Mouse (Mus musculus) liver, embryonic 16.5 days (tissue): ENCODE measurements around the gene Sord. TPM values are rescaled to one million over a fixed set of nuclear protein-coding genes. Genes with fewer than 3 reads are reported as not detected.

ENCODE experiments used
- polyA plus RNA-seq: library from polyadenylated mRNA; unstranded; fragments of >200 nt; fragmentation: Nextera tagmentation; extraction: Ambion mirVana; gene quantifications from 2 replicates; pipeline ENCODE4 v1.2.1, GENCODE M21; 2015

Sord gene
- polyA plus RNA-seq, 1 experiment from 2014 or later, result 196 TPM

Other genes starting within 250 kb of the Sord start
- gene Eif3j1, start 206.2 kb upstream of the Sord start, polyA plus RNA-seq, result 7.4 and 7.8 TPM in 2 replicates
- 3.2 and 3.5 TPM in 2 replicates for gene Spg11, start 116.4 kb upstream of the Sord start, polyA plus RNA-seq
- gene B2m, start 87.1 kb upstream of the Sord start, polyA plus RNA-seq, result 426 and 495 TPM in 2 replicates
- gene Trim69, start 74.0 kb upstream of the Sord start, polyA plus RNA-seq, result 0.05 and 0.07 TPM in 2 replicates
- 0.04 and 0.07 TPM in 2 replicates for gene Patl2, start 48.6 kb upstream of the Sord start, polyA plus RNA-seq
- not detected in 2 replicates for gene Terb2, start 48.5 kb upstream of the Sord start, polyA plus RNA-seq
- not detected in 2 replicates for gene Duox2, start 63.7 kb downstream of the Sord start, polyA plus RNA-seq
- gene Duoxa2, start 64.2 kb downstream of the Sord start, polyA plus RNA-seq, result not detected in 2 replicates
- gene Duoxa1, start 79.0 kb downstream of the Sord start, polyA plus RNA-seq, result 0.05 TPM in 1 of 2 replicates, not detected in the other
- gene Duox1, start 80.9 kb downstream of the Sord start, polyA plus RNA-seq, result not detected in 2 replicates
- 0.89 and 1.3 TPM in 2 replicates for gene Shf, start 134.4 kb downstream of the Sord start, polyA plus RNA-seq
- gene Slc28a2, start 191.7 kb downstream of the Sord start, polyA plus RNA-seq, result 1.6 and 2.3 TPM in 2 replicates